Mouse (Mus musculus) embryonic facial prominence, embryonic 13.5 days (tissue): ENCODE results near the gene Eml2. TPM values are rescaled to one million over a fixed set of nuclear protein-coding genes. Genes with fewer than 3 reads are reported as not detected.

Experiments used
- ATAC-seq: fragments of 200-750 bp; cut with Nextera tagmentation; 2 replicates; pipeline ENCODE4 v1.8.0; 2017; ENCODE audit warnings: low read depth; ENCODE audit not compliant: insufficient number of reproducible peaks, insufficient read depth, low FRiP score, low TSS enrichment
- H3K27ac ChIP-seq: fragments of 300-500 bp; sonication (generic); 2 replicates; pipeline ENCODE4 v1.5.1; 2015; ENCODE audit warnings: moderate library complexity, mild to moderate bottlenecking, inconsistent platforms
- H3K27me3 ChIP-seq: fragments of 300-500 bp; sonication (generic); 2 replicates; pipeline ENCODE4 v1.6.1; 2015; ENCODE audit warnings: mild to moderate bottlenecking, inconsistent platforms
- H3K36me3 ChIP-seq: fragments of 300-500 bp; sonication (generic); 2 replicates; pipeline ENCODE4 v1.6.1; 2015; ENCODE audit warnings: mild to moderate bottlenecking, inconsistent platforms
- H3K4me1 ChIP-seq: fragments of 300-500 bp; sonication (generic); 2 replicates; pipeline ENCODE4 v1.6.1; 2015; ENCODE audit warnings: inconsistent platforms
- H3K4me2 ChIP-seq: fragments of 300-500 bp; sonication (generic); 2 replicates; pipeline ENCODE4 v1.6.1; 2015; ENCODE audit warnings: moderate library complexity, mild to moderate bottlenecking, inconsistent platforms
- H3K4me3 ChIP-seq: fragments of 300-500 bp; sonication (generic); 2 replicates; pipeline ENCODE4 v1.5.1; 2015; ENCODE audit warnings: mild to moderate bottlenecking, inconsistent platforms
- H3K9ac ChIP-seq: fragments of 300-500 bp; sonication (generic); 2 replicates; pipeline ENCODE4 v1.6.1; 2015; ENCODE audit warnings: mild to moderate bottlenecking, inconsistent platforms
- H3K9me3 ChIP-seq: fragments of 300-500 bp; sonication (generic); 2 replicates; pipeline ENCODE4 v1.6.1; 2016; ENCODE audit warnings: inconsistent platforms
- WGBS: fragments of 180-500 bp; shearing (Covaris S2); methylation state at CpG from one replicate; pipeline ENCODE4 v1.1.7; 2015; ENCODE audit warnings: mixed read lengths; 5-methylcytosine and 5-hydroxymethylcytosine counted together
- polyA plus RNA-seq: library from polyadenylated mRNA; unstranded; fragments of >200 nt; fragmentation: Nextera tagmentation; extraction: Ambion mirVana; gene quantifications from 2 replicates; pipeline ENCODE4 v1.2.1, GENCODE M21; 2015

Eml2 gene
- polyA plus RNA-seq, 1 experiment from 2014 or later, result 5.1 TPM

DNA sequence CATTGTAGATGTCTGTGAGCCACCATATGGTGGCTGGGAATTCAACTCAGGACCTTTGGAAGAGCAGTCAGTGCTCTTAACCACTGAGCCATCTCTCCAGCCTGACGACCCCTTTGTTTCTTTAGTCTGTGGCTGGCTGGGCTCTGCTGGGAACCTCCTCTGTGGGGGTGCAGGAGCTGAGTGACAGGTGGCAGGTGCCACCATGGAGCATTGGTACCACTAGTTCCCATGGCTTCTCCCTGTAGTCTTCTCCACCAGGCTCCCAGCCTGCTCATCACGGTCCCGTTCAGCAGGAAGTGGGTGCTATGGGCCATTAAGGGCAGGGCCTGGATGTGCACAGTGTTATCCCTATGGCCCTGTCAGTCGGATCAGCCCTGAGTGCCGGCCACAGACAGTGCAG, 58.4 kb downstream of the Eml2 start:
- Histone ChIP-seq H3K4me2 (no peak overlapping the region), H3K27me3 (no peaks in the 10 kb centered on the region), H3K4me3 (no peak overlapping the region), H3K9ac (no peak overlapping the region), H3K36me3 (peaks cover 13% of the 10 kb centered on the region; the same call in 1 of the 2 replicates), H3K9me3 (no peaks in the 10 kb centered on the region), H3K27ac (no peak overlapping the region), H3K4me1 (peaks cover 4% of the 10 kb centered on the region)
- no peak for ATAC-seq
- 77% methylated on average over 5 of the region's 5 CpGs for WGBS

DNA sequence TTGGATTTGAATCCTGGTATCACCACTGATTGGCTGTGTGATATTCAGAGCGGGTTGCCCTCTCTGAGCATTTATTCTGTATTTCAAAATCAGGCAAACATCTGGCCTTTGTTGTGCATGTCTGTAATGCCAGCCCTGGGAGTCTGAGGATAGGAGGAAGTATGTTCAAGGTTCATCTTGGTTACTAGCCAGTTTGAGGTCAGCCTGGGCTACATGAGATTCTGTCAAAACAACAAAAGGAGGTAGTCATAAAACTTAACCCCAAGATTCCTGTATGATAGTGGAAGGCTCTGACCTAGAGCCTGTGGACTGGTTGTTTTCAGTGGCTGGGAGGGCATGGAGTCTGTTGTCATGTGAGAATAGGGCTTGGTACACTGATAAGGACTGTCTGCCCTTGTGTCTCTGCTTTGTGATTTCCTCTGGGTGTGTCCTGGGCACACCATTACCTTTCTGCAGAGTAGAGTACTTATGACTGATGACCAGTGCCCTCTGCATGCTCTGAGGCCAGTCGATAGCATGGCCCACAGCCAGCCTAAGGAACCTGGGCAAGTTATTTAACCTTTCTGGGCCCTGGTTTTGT, 59.0 kb downstream of the Eml2 start:
- Histone ChIP-seq H3K4me1 (peaks cover 4% of the 10 kb centered on the region; the same call in 1 of the 2 replicates), H3K36me3 (peaks cover 13% of the 10 kb centered on the region; the same call in 1 of the 2 replicates), H3K9ac (no peak overlapping the region), H3K27me3 (no peaks in the 10 kb centered on the region), H3K4me2 (no peak overlapping the region), H3K9me3 (no peaks in the 10 kb centered on the region), H3K27ac (no peak overlapping the region), H3K4me3 (no peak overlapping the region)
- no peak for ATAC-seq
- 86% methylated on average over 2 of the region's 2 CpGs for WGBS

DNA sequence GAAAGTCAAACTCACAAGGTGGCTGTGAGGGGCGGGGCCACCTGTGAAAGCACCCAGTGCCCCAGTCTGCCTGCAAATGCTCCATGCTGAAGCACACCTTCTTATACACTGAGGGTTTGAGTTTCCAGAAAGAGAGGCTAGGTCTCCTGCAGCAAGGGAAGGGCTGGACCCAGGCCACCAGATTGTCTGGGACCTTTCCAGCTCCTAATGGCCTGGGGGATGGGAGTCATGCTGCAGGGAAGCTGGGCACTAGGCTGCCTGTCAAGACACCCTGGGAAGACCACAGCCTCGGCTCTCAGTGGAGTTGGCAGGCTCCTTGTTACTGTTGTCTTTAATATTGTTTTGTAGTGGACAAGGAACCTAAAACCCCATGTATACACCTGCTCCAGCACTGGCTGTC, 60.2 kb downstream of the Eml2 start:
- Histone ChIP-seq H3K27me3 (no peaks in the 10 kb centered on the region), H3K9me3 (no peaks in the 10 kb centered on the region), H3K4me2 (no peak overlapping the region), H3K4me3 (no peak overlapping the region), H3K9ac (0 out of 2 replicates have a peak overlapping the region, but pooled peaks have one; percentile 32), H3K36me3 (peaks cover 9% of the 10 kb centered on the region; the same call in 1 of the 2 replicates), H3K27ac (no peak overlapping the region), H3K4me1 (peaks cover 4% of the 10 kb centered on the region; the same call in 1 of the 2 replicates)
- ATAC-seq, result no peak
- WGBS, result 71% methylated on average over 2 of the region's 2 CpGs

DNA sequence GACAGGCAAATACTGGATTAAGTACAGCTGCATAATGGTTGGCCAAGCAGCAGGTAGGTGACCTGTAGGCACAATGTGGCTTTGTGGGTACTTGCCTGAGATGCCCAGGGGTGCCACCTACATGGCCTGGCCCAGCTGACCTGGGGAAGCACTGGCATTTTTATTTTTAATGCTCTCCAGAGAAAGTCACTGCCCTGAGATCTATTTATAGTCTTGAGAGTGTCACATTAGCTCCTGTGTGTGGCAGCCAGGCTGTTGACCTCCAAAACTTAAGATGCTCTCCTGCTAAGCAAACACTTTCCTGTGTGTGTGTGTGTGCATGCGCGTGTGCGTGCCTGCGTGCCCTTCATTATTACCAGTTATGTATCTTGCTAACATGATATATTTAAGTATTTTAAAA, 62.1 kb downstream of the Eml2 start:
- Histone ChIP-seq H3K4me1 (peaks cover 4% of the 10 kb centered on the region; the same call in 1 of the 2 replicates), H3K36me3 (0 out of 2 replicates have a peak, but pooled peaks cover 4% of the 10 kb centered on the region), H3K9me3 (no peaks in the 10 kb centered on the region), H3K9ac (no peak overlapping the region), H3K27me3 (no peaks in the 10 kb centered on the region), H3K4me3 (no peak overlapping the region), H3K4me2 (no peak overlapping the region), H3K27ac (no peak overlapping the region)
- WGBS, result 97% methylated on average over 4 of the region's 4 CpGs
- ATAC-seq, result no peak

DNA sequence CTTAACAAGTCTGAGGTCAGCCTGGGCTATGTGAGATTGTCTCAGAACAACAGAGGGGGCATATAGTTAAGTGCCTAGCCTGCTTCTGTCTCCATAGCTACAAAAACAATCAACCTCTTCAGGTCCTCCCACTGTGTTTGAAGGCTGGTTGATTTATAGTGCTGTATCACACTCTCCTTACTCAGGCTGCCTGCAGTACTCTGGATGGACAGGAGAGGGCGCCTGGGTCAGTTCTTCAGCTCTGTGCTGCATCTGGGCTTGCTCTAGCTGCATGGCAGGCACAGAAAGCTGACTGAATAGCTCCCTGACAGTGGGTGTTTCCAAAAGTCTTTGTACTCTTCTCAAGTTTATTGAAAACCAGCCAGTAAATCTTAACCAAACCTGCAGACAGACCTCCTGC, 63.2 kb downstream of the Eml2 start:
- no peak overlapping the region for H3K4me3 ChIP-seq
- H3K36me3 ChIP-seq, result no peaks in the 10 kb centered on the region
- H3K9me3 ChIP-seq, result no peaks in the 10 kb centered on the region
- H3K27ac ChIP-seq, result no peak overlapping the region
- WGBS, result 0% methylated on average over 1 of the region's 1 CpGs
- H3K27me3 ChIP-seq, result no peaks in the 10 kb centered on the region
- no peak overlapping the region for H3K9ac ChIP-seq
- H3K4me2 ChIP-seq, result no peak overlapping the region
- peak; percentile 83; the same call in 1 of the 2 replicates for ATAC-seq
- peaks cover 4% of the 10 kb centered on the region; the same call in 1 of the 2 replicates for H3K4me1 ChIP-seq

DNA sequence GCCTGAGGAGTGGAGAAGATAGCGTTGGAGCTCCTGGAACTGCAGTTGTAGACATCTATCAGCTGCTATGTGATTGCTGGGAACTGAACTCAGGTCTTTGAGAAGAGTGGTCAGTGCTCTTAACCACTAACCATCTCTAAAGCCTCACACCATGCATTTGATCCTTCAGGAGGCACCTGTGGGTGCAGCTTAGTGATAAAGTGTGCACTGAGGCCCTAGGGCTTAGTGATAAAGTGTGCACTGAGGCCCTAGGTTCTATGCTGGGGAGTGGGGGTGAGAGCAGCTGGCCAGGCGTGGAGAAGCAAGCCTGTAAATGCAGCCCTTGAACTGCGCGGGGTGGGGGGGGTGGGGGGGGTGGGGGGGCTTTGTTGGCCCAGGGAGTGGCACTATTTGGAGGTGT, 63.8 kb downstream of the Eml2 start:
- Histone ChIP-seq H3K36me3 (peaks cover 4% of the 10 kb centered on the region), H3K4me2 (no peak overlapping the region), H3K27ac (no peak overlapping the region), H3K9ac (no peak overlapping the region), H3K4me1 (peaks cover 4% of the 10 kb centered on the region; the same call in 1 of the 2 replicates), H3K9me3 (no peaks in the 10 kb centered on the region), H3K27me3 (no peaks in the 10 kb centered on the region), H3K4me3 (no peak overlapping the region)
- 55% methylated on average over 4 of the region's 4 CpGs for WGBS
- no peak for ATAC-seq

DNA sequence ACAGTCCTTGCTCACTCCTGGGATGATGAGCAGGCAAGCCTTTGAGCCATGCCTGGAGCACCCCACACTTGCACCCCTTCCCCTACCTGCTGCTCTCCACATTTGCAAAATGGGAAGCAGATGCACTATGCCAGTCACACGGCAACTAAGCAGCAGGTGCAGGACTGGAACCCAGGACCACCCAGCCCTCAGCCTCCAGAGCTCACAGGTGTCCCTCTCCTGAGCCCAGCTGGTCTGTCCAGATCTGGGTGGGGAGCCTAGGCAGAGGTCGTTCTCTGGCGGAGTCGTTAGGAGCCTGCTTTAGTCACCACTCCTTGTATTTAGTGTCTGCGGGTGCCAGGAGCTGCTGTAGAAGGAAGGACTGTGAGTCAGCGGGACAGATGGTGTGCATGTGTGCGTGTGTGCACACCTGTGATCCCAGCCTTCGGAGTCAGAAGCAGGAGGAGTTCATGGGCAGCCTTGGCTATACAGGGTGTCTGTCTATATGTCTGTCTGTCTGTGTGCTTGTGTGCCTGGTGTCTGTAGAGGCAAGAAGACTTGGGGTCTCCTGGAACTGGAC, 64.8 kb downstream of the Eml2 start:
- Histone ChIP-seq H3K27ac (no peak overlapping the region), H3K4me3 (no peak overlapping the region), H3K27me3 (no peaks in the 10 kb centered on the region), H3K4me2 (no peak overlapping the region), H3K9me3 (no peaks in the 10 kb centered on the region), H3K4me1 (peaks cover 4% of the 10 kb centered on the region; the same call in 1 of the 2 replicates), H3K9ac (0 out of 2 replicates have a peak overlapping the region, but pooled peaks have one; percentile 21), H3K36me3 (peaks cover 14% of the 10 kb centered on the region)
- ATAC-seq, result no peak
- 91% methylated on average over 8 of the region's 8 CpGs for WGBS

DNA sequence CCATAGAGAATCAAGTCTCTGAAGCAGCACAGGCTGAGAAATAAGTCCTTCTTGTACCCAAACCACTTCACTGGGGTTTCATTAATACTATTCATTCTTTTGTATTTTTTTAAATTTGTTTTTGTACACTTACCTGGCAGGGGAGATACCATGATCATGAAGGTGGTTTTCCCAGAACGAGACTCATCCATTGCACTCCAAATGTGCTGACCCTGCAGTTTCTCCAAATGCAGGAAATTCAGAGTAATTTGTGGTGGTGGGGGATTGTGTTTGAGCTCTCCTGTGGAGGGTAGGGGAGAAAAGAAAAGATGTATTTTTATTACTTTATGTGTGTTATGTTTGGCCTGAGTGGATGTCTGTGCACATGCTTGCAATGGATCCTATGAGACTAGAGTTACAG, 65.8 kb downstream of the Eml2 start:
- no peak overlapping the region for H3K27ac ChIP-seq
- 91% methylated on average over 1 of the region's 1 CpGs for WGBS
- no peak overlapping the region for H3K4me2 ChIP-seq
- H3K36me3 ChIP-seq, result peaks cover 22% of the 10 kb centered on the region
- H3K9me3 ChIP-seq, result no peaks in the 10 kb centered on the region
- peaks cover 4% of the 10 kb centered on the region; the same call in 1 of the 2 replicates for H3K4me1 ChIP-seq
- no peak overlapping the region for H3K9ac ChIP-seq
- H3K4me3 ChIP-seq, result no peak overlapping the region
- ATAC-seq, result no peak
- H3K27me3 ChIP-seq, result no peaks in the 10 kb centered on the region

DNA sequence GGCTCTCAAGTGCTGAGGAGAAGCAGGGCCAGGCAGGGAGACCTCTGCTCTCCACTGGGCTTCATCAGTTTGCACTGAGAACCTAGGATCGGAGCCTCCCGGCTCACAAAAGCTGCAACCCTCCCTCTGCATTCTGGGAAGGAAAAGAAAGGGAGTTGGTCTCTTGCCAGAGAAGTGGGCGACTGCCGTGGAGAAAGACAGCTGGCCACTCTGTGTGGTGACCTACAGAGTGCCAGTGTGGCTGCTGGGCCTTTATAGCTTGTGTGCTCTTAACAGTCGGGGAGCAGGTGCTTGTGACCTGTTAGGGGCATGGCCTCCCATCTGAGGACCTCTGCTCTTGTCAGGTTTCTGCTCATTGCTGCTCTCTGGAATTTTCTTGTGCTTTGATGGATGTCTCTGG, 67.6 kb downstream of the Eml2 start:
- H3K9me3 ChIP-seq, result no peaks in the 10 kb centered on the region
- H3K36me3 ChIP-seq, result peaks cover 29% of the 10 kb centered on the region
- H3K9ac ChIP-seq, result 0 out of 2 replicates have a peak overlapping the region, but pooled peaks have one; percentile 27
- no peaks in the 10 kb centered on the region for H3K27me3 ChIP-seq
- no peak overlapping the region for H3K4me2 ChIP-seq
- no peak for ATAC-seq
- 84% methylated on average over 5 of the region's 5 CpGs for WGBS
- H3K4me3 ChIP-seq, result no peak overlapping the region
- H3K4me1 ChIP-seq, result peaks cover 4% of the 10 kb centered on the region; the same call in 1 of the 2 replicates
- H3K27ac ChIP-seq, result no peak overlapping the region

DNA sequence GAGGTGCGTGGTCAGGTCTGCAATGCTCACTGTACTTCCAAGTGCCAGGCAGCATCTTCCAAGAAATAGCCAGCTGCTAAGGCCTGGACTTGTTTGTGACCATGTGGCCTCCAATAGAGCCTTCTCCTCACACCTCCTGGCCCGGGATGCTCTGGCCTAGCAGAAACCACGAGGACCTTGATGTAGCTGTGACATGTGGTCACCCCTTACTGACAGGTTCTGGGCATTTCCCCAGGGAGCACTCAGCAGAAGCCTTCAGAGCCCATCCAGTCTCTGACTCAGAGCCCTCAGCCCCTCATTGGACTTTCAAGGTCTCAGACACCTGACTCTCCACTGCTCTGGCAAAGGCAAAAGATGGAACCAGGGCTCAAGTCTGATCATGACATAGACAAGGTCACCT, 68.9 kb downstream of the Eml2 start:
- no peak overlapping the region for H3K9ac ChIP-seq
- no peaks in the 10 kb centered on the region for H3K9me3 ChIP-seq
- H3K4me2 ChIP-seq, result no peak overlapping the region
- H3K27ac ChIP-seq, result no peak overlapping the region
- WGBS, result 95% methylated on average over 3 of the region's 3 CpGs
- no peak for ATAC-seq
- H3K4me1 ChIP-seq, result no peaks in the 10 kb centered on the region
- H3K4me3 ChIP-seq, result no peak overlapping the region
- no peaks in the 10 kb centered on the region for H3K27me3 ChIP-seq
- H3K36me3 ChIP-seq, result peaks cover 29% of the 10 kb centered on the region

DNA sequence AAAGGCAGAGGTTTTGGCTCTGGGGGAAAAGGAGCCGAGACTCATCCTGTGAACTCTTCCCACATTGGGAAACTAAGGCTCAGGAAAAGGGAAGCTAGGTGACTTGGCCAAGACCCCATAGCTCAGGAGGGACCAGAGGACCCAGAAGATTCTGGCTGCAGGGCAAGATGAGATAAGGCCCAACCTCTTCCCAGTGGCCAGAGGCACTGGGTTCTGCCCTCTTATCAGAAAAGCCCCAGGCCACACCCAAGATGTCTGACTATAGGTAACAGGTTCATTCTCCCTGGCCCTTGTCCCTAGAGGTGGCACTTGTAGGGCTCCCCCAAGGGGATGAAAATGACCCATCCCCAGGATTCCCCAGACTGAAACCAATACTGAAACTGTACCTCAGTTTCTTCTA, 70.6 kb downstream of the Eml2 start:
- WGBS, result 97% methylated on average over 1 of the region's 1 CpGs
- no peaks in the 10 kb centered on the region for H3K9me3 ChIP-seq
- no peak overlapping the region for H3K4me3 ChIP-seq
- no peaks in the 10 kb centered on the region for H3K27me3 ChIP-seq
- no peak overlapping the region for H3K4me2 ChIP-seq
- H3K9ac ChIP-seq, result no peak overlapping the region
- peaks cover 29% of the 10 kb centered on the region for H3K36me3 ChIP-seq
- no peak for ATAC-seq
- no peak overlapping the region for H3K27ac ChIP-seq
- no peaks in the 10 kb centered on the region for H3K4me1 ChIP-seq

DNA sequence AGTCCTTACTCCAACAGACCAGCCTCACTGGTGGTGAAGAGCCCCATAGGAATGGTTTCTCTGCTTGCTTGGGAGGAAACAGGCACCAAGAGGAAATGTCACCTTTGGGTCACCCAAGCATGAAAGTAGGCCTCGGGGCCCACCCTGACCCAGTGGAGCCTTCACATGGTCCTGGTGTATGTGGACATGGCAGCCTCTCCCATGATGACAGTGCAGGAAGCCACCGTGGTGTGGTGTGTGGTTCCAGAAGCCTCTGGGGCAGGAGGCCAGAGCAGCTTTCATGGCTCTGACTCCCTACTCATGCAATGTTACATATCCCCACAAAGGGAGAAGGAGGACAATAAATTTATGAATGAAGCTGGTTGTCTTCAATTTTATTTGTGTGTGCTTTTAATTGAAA, 71.3 kb downstream of the Eml2 start:
- Histone ChIP-seq H3K36me3 (peaks cover 29% of the 10 kb centered on the region), H3K4me2 (no peak overlapping the region), H3K4me3 (no peak overlapping the region), H3K4me1 (no peaks in the 10 kb centered on the region), H3K9ac (no peak overlapping the region), H3K9me3 (no peaks in the 10 kb centered on the region), H3K27me3 (no peaks in the 10 kb centered on the region), H3K27ac (no peak overlapping the region)
- no peak for ATAC-seq
- WGBS, result 94% methylated on average over 2 of the region's 2 CpGs
